Mouse (Mus musculus) adrenal gland, postnatal 14 days (tissue): Measurements from ENCODE around the gene BC051019. TPM values are rescaled to one million over a fixed set of nuclear protein-coding genes. Genes with fewer than 3 reads are reported as not detected.

Source experiments
- DNase-seq: peaks from one replicate; pipeline ENCODE4 v3.0.0; 2021; ENCODE audit warnings: mixed read lengths
- total RNA-seq: library from RNA; stranded (reverse); gene quantifications from 2 replicates; pipeline ENCODE4 v1.2.3, GENCODE M21; 2021

BC051019 gene
- total RNA-seq, 1 experiment from 2014 or later, result not detected

- DNase-seq, result peak; percentile 37
Observed at GRCm38 (mm10) chr7:109708961-109709382, 14.7 kb downstream of the BC051019 start.

GRCm38 (mm10) chr7:109707023-109707785, 16.4 kb downstream of the BC051019 start:
- peak; percentile 70 for DNase-seq

GRCm38 (mm10) chr7:109704461-109704860, 19.2 kb downstream of the BC051019 start:
- DNase-seq, result no peak

GRCm38 (mm10) chr7:109704016-109704377, 19.7 kb downstream of the BC051019 start:
- DNase-seq, result no peak

- DNase-seq, result peak; percentile 99
Observed at GRCm38 (mm10) chr7:109703190-109704015, 20.2 kb downstream of the BC051019 start, which contains the start of the genes St5 and Akip1. St5 (minus strand) TSS chr7:109703605. Akip1 (plus strand) TSS chr7:109703690.

GRCm38 (mm10) chr7:109702721-109703120, 20.9 kb downstream of the BC051019 start:
- DNase-seq, result no peak

GRCm38 (mm10) chr7:109700213-109700612, 23.4 kb downstream of the BC051019 start:
- no peak for DNase-seq

GRCm38 (mm10) chr7:109695339-109695726, 28.3 kb downstream of the BC051019 start:
- no peak for DNase-seq

- no peak for DNase-seq
Observed at GRCm38 (mm10) chr7:109694576-109695338, 28.9 kb downstream of the BC051019 start.

GRCm38 (mm10) chr7:109690961-109691360, 32.7 kb downstream of the BC051019 start:
- DNase-seq, result no peak

- no peak for DNase-seq
Observed at GRCm38 (mm10) chr7:109690101-109690500, 33.5 kb downstream of the BC051019 start.

GRCm38 (mm10) chr7:109686585-109687128, 37.0 kb downstream of the BC051019 start:
- no peak for DNase-seq

GRCm38 (mm10) chr7:109680879-109681278, 42.8 kb downstream of the BC051019 start:
- DNase-seq, result no peak

GRCm38 (mm10) chr7:109680284-109680683, 43.4 kb downstream of the BC051019 start:
- no peak for DNase-seq

- no peak for DNase-seq
Observed at GRCm38 (mm10) chr7:109674944-109675628, 48.6 kb downstream of the BC051019 start.

GRCm38 (mm10) chr7:109671581-109672471, 51.8 kb downstream of the BC051019 start:
- DNase-seq, result peak; percentile 80

- DNase-seq, result no peak
Observed at GRCm38 (mm10) chr7:109669426-109670170, 54.1 kb downstream of the BC051019 start.

GRCm38 (mm10) chr7:109666664-109667063, 57.0 kb downstream of the BC051019 start:
- no peak for DNase-seq

GRCm38 (mm10) chr7:109662626-109663025, 61.0 kb downstream of the BC051019 start:
- DNase-seq, result no peak
